Comparison of ENCODE assay signal across 14 mouse cellular contexts in the genomic region with DNA sequence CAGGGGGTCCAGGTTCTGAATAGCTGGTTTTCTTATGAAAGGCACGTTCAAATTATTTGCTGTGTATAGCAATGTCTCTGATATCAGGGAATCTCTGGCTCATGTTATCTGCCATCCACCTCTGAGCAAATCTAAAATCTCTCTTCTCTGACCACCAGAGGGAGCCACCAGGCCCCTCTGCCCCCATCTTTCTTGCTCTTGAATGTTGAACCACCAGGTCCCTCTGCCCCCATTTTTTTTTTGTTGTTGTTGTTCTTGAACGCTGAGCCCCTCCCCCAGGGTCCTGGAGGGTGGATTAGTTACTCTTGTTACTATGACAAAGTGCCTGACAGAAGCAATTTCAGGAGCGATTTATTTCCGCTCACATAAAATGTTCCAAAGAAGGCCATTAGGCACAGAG.
A peak's percentile ranks its signal among the peaks of the same experiment; 100 is the strongest.
DNase-seq lines count a peak whose midpoint lies in the region; ATAC-seq and TF ChIP-seq lines count a peak whose summit lies in the region.
"Had no signal": no experiment of that assay in that cellular context is flagged by ENCODE, and none has a peak within 500 bp of the region (broad histone marks: within the 10 kb centered on the region; RNA-seq: fewer than 3 reads in every experiment).

No protein-coding gene starts in this region.

- 53% methylated on average over 4 of the region's 4 CpGs for WGBS in hindbrain, postnatal 0 days
- WGBS in hindbrain, embryonic 10.5 days, result 47% methylated on average over 4 of the region's 4 CpGs
- 53% methylated on average over 4 of the region's 4 CpGs for WGBS in neural tube, embryonic 11.5 days

- no peaks in the 10 kb centered on the region for H3K36me3 ChIP-seq in hindbrain, postnatal 0 days (ENCODE audit: insufficient read depth, low read length)
- H3K36me3 ChIP-seq in hindbrain, embryonic 10.5 days, result no peaks in the 10 kb centered on the region
- no peaks in the 10 kb centered on the region for H3K36me3 ChIP-seq in neural tube, embryonic 11.5 days (ENCODE audit: control insufficient read depth, insufficient read depth, low read length)
- H3K36me3 ChIP-seq: forebrain, embryonic 12.5 days; heart, embryonic 12.5 days; neural tube, embryonic 12.5 days had no signal

- H3K4me1 ChIP-seq in hindbrain, postnatal 0 days (ENCODE audit: insufficient read depth, low read length), result no peaks in the 10 kb centered on the region
- H3K4me1 ChIP-seq in hindbrain, embryonic 10.5 days (replicated peaks), result no peaks in the 10 kb centered on the region; the same call in 1 of the 2 replicates
- no peaks in the 10 kb centered on the region for H3K4me1 ChIP-seq in neural tube, embryonic 11.5 days (ENCODE audit: control insufficient read depth, insufficient read depth, low read length)
- H3K4me1 ChIP-seq: forebrain, embryonic 12.5 days; heart, embryonic 12.5 days; neural tube, embryonic 12.5 days had no signal

- no peak overlapping the region for H3K4me3 ChIP-seq in hindbrain, postnatal 0 days (ENCODE audit: low read length)
- no peak overlapping the region for H3K4me3 ChIP-seq in hindbrain, embryonic 10.5 days
- no peak overlapping the region for H3K4me3 ChIP-seq in neural tube, embryonic 11.5 days (ENCODE audit: low read depth, low read length)
- H3K4me3 ChIP-seq: forebrain, embryonic 12.5 days; heart, embryonic 12.5 days; neural tube, embryonic 12.5 days had no signal

- no peaks in the 10 kb centered on the region for H3K27me3 ChIP-seq in hindbrain, postnatal 0 days (ENCODE audit: insufficient read depth, low read length)
- no peaks in the 10 kb centered on the region for H3K27me3 ChIP-seq in hindbrain, embryonic 10.5 days (ENCODE audit: insufficient read depth, poor library complexity, severe bottlenecking)
- H3K27me3 ChIP-seq in neural tube, embryonic 11.5 days (ENCODE audit: control insufficient read depth, insufficient read depth, low read length), result no peaks in the 10 kb centered on the region
- H3K27me3 ChIP-seq: forebrain, embryonic 12.5 days; neural tube, embryonic 12.5 days had no signal

- no peak overlapping the region for H3K4me2 ChIP-seq in hindbrain, postnatal 0 days (ENCODE audit: low read depth, low read length)
- no peak overlapping the region for H3K4me2 ChIP-seq in neural tube, embryonic 11.5 days (ENCODE audit: low read depth)
- H3K4me2 ChIP-seq: forebrain, embryonic 12.5 days; heart, embryonic 12.5 days; neural tube, embryonic 12.5 days had no signal

- H3K9ac ChIP-seq in hindbrain, postnatal 0 days (replicated peaks; ENCODE audit: low read length), result no peak overlapping the region
- no peak overlapping the region for H3K9ac ChIP-seq in neural tube, embryonic 11.5 days (ENCODE audit: low read length)
- H3K9ac ChIP-seq: forebrain, embryonic 12.5 days; heart, embryonic 12.5 days; neural tube, embryonic 12.5 days had no signal

- no peak overlapping the region for H3K27ac ChIP-seq in hindbrain, postnatal 0 days
- H3K27ac ChIP-seq in hindbrain, embryonic 10.5 days, result no peak overlapping the region
- no peak overlapping the region for H3K27ac ChIP-seq in neural tube, embryonic 11.5 days (ENCODE audit: low read depth, low read length)
- H3K27ac ChIP-seq: forebrain, embryonic 12.5 days; neural tube, embryonic 12.5 days had no signal

- H3K9me3 ChIP-seq in hindbrain, postnatal 0 days (ENCODE audit: low read length), result no peaks in the 10 kb centered on the region
- H3K9me3 ChIP-seq in hindbrain, embryonic 10.5 days, result no peaks in the 10 kb centered on the region
- H3K9me3 ChIP-seq in neural tube, embryonic 11.5 days (ENCODE audit: control insufficient read depth, low read length), result no peaks in the 10 kb centered on the region
- H3K9me3 ChIP-seq: forebrain, embryonic 12.5 days; heart, embryonic 12.5 days; neural tube, embryonic 12.5 days had no signal

- peak; percentile 32 for DNase-seq in hindbrain, postnatal 0 days (ENCODE audit: low spot score)
- DNase-seq in hindbrain, embryonic 10.5 days (ENCODE audit: low spot score), result no peak
- DNase-seq in neural tube, embryonic 11.5 days (ENCODE audit: low spot score), result peak; percentile 28
- no peak for DNase-seq in neural tube, embryonic 10.5 days (ENCODE audit: extremely low spot score, low spot score)
- peak; percentile 54 for DNase-seq in WW6 (ENCODE audit: low read depth, low spot score)
- peak; percentile 52 for DNase-seq in retina, postnatal 1 day
- no peak for DNase-seq in adrenal gland, postnatal 25 days
- DNase-seq in thymus, postnatal 25 days, result no peak
- DNase-seq: cerebellum, postnatal 14 days; kidney, adult 8-10 months; lung, postnatal 36 days had no signal

- TF ChIP-seq CTCF in hindbrain, postnatal 0 days (IDR thresholded peaks at IDR 0.05; ENCODE audit: low read depth), result peak; percentile 56

- no peak for ATAC-seq in hindbrain, postnatal 0 days
- no peak for ATAC-seq in neural tube, embryonic 11.5 days (ENCODE audit: insufficient read depth, low FRiP score, low TSS enrichment)

Comparison
In these comparisons a context has a peak if more than half of its experiments do, and no peak if none do; other contexts are left out.
1. DNase-seq: peak in hindbrain, postnatal 0 days (single experiment), neural tube, embryonic 11.5 days (single experiment), WW6 (single experiment) and retina, postnatal 1 day (single experiment); none in hindbrain, embryonic 10.5 days (single experiment), neural tube, embryonic 10.5 days (single experiment), adrenal gland, postnatal 25 days (single experiment) and thymus, postnatal 25 days (single experiment).